Mouse (Mus musculus): Measurements from ENCODE around the gene Rab3c. TPM values are rescaled to one million over a fixed set of nuclear protein-coding genes. Genes with fewer than 3 reads are reported as not detected.

The Rab3c gene
- polyA plus RNA-seq, 1 experiment from 2014 or later = 3.0 TPM

- no peak overlapping the region for H3K4me2 ChIP-seq (replicated peaks; ENCODE audit: low read depth)
- no peaks in the 10 kb centered on the region for H3K27me3 ChIP-seq (replicated peaks; ENCODE audit: control insufficient read depth, insufficient read depth, low read length)
- no peak overlapping the region for H3K9ac ChIP-seq (ENCODE audit: low read depth, low read length)
- no peak for ATAC-seq
- H3K36me3 ChIP-seq (ENCODE audit: control insufficient read depth, insufficient read depth) = no peaks in the 10 kb centered on the region
- WGBS = 59% methylated on average over 6 of the region's 6 CpGs
- no peaks in the 10 kb centered on the region for H3K9me3 ChIP-seq (ENCODE audit: control insufficient read depth)
- H3K4me1 ChIP-seq (replicated peaks; ENCODE audit: control insufficient read depth, insufficient read depth, low read length) = no peaks in the 10 kb centered on the region
- no peak for TF ChIP-seq CTCF (IDR thresholded peaks at IDR 0.05; ENCODE audit: low read depth)
- no peak overlapping the region for H3K4me3 ChIP-seq (ENCODE audit: low read depth, low read length)
- no peak overlapping the region for H3K27ac ChIP-seq (ENCODE audit: low read depth, low read length)
Measured at GRCm38 (mm10) chr13:110175651-110176050, 105.1 kb downstream of the Rab3c start.

DNA sequence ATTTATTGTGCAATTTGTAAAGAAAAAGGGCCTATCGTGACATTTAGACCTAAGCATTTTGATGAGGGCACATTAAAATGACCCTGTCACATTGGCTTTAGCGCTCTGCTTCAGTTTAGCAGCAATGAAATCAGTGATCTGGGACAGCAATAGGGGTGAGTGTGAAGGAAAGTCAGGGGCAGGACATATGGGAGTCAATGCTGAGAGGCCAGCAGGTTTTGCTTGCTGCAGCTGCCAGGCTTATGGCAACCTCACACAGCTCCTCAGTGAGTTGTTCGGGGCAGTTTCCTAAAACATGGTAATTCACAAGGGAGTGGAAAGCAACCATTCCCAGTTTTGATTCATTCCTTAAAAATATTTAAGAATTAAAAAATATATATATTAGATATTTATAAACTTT lies 111.1 kb downstream of the Rab3c start:
- ATAC-seq = no peak
- H3K4me3 ChIP-seq (ENCODE audit: low read depth, low read length) = no peak overlapping the region
- no peak overlapping the region for H3K9ac ChIP-seq (ENCODE audit: low read depth, low read length)
- H3K9me3 ChIP-seq (ENCODE audit: control insufficient read depth) = no peaks in the 10 kb centered on the region
- H3K27ac ChIP-seq (ENCODE audit: low read depth, low read length) = no peak overlapping the region
- no peak overlapping the region for H3K4me2 ChIP-seq (replicated peaks; ENCODE audit: low read depth)
- no peaks in the 10 kb centered on the region for H3K36me3 ChIP-seq (ENCODE audit: control insufficient read depth, insufficient read depth)
- no peaks in the 10 kb centered on the region for H3K4me1 ChIP-seq (replicated peaks; ENCODE audit: control insufficient read depth, insufficient read depth, low read length)
- WGBS = 90% methylated on average over 3 of the region's 3 CpGs
- no peaks in the 10 kb centered on the region for H3K27me3 ChIP-seq (replicated peaks; ENCODE audit: control insufficient read depth, insufficient read depth, low read length)
- TF ChIP-seq CTCF (IDR thresholded peaks at IDR 0.05; ENCODE audit: low read depth) = no peak

- Histone ChIP-seq H3K27ac (ENCODE audit: low read depth, low read length) (no peak overlapping the region), H3K36me3 (ENCODE audit: control insufficient read depth, insufficient read depth) (no peaks in the 10 kb centered on the region), H3K27me3 (replicated peaks; ENCODE audit: control insufficient read depth, insufficient read depth, low read length) (no peaks in the 10 kb centered on the region), H3K9ac (ENCODE audit: low read depth, low read length) (no peak overlapping the region), H3K4me3 (ENCODE audit: low read depth, low read length) (no peak overlapping the region), H3K4me1 (replicated peaks; ENCODE audit: control insufficient read depth, insufficient read depth, low read length) (no peaks in the 10 kb centered on the region), H3K9me3 (ENCODE audit: control insufficient read depth) (no peaks in the 10 kb centered on the region), H3K4me2 (replicated peaks; ENCODE audit: low read depth) (no peak overlapping the region)
- ATAC-seq = no peak
- WGBS = 71% methylated on average over 4 of the region's 4 CpGs
- TF ChIP-seq CTCF (IDR thresholded peaks at IDR 0.05; ENCODE audit: low read depth) = no peak
Measured at GRCm38 (mm10) chr13:110169152-110169551, 111.6 kb downstream of the Rab3c start.

DNA sequence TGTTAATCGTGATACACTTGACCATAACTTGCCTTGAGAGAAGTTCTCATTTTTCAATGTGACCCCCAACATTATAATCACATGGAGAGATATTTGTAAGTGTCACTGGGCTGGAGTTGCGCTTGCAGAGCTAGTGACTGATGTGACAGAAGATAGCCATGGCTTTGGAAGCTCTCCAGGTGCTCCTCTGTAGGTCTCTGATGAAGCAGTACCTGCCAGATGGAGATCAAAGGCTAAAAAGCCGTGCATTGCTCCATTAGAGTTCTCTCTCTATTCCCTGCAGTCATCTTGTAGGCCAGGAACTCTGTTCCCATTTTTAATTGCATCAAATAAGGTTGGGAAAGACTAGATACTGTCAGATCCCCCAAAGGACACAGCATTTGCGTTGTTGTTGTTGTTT lies 112.2 kb downstream of the Rab3c start:
- 81% methylated on average over 4 of the region's 4 CpGs for WGBS
- TF ChIP-seq CTCF (IDR thresholded peaks at IDR 0.05; ENCODE audit: low read depth) = no peak
- Histone ChIP-seq H3K9me3 (ENCODE audit: control insufficient read depth) (no peaks in the 10 kb centered on the region), H3K27ac (ENCODE audit: low read depth, low read length) (no peak overlapping the region), H3K4me1 (replicated peaks; ENCODE audit: control insufficient read depth, insufficient read depth, low read length) (no peaks in the 10 kb centered on the region), H3K27me3 (replicated peaks; ENCODE audit: control insufficient read depth, insufficient read depth, low read length) (no peaks in the 10 kb centered on the region), H3K36me3 (ENCODE audit: control insufficient read depth, insufficient read depth) (no peaks in the 10 kb centered on the region), H3K4me2 (replicated peaks; ENCODE audit: low read depth) (no peak overlapping the region), H3K9ac (ENCODE audit: low read depth, low read length) (no peak overlapping the region), H3K4me3 (ENCODE audit: low read depth, low read length) (no peak overlapping the region)
- ATAC-seq = no peak

GRCm38 (mm10) chr13:110166622-110167330 lies 114.0 kb downstream of the Rab3c start:
- WGBS = 68% methylated on average over 3 of the region's 3 CpGs
- Histone ChIP-seq H3K4me2 (replicated peaks; ENCODE audit: low read depth) (no peak overlapping the region), H3K4me1 (replicated peaks; ENCODE audit: control insufficient read depth, insufficient read depth, low read length) (no peaks in the 10 kb centered on the region), H3K27ac (ENCODE audit: low read depth, low read length) (no peak overlapping the region), H3K9me3 (ENCODE audit: control insufficient read depth) (no peaks in the 10 kb centered on the region), H3K36me3 (ENCODE audit: control insufficient read depth, insufficient read depth) (no peaks in the 10 kb centered on the region), H3K9ac (ENCODE audit: low read depth, low read length) (no peak overlapping the region), H3K27me3 (replicated peaks; ENCODE audit: control insufficient read depth, insufficient read depth, low read length) (no peaks in the 10 kb centered on the region), H3K4me3 (ENCODE audit: low read depth, low read length) (no peak overlapping the region)
- TF ChIP-seq CTCF (IDR thresholded peaks at IDR 0.05; ENCODE audit: low read depth) = no peak
- ATAC-seq = no peak

DNA sequence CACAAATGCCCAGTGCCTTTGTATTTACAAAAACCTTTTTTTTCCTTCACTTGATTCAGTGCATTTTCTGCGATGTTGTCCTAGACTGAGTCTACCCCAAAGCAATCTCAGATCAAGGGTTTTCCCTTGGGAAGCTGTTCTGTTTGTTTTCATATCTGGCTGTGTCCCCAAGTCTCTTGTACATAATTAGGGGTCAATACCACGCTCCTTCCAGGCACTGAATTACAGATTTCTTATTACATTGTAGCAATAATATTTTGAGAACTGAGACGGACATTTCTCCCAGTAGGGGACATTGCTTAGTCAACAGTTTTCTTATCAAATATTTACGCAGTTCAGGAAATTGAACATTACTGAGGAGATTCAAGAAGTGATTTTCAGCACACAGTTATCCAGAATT lies 120.8 kb downstream of the Rab3c start:
- no peak for ATAC-seq
- WGBS = 35% methylated on average over 4 of the region's 4 CpGs
- no peak overlapping the region for H3K4me3 ChIP-seq (ENCODE audit: low read depth, low read length)
- H3K36me3 ChIP-seq (ENCODE audit: control insufficient read depth, insufficient read depth) = no peaks in the 10 kb centered on the region
- no peak overlapping the region for H3K9ac ChIP-seq (ENCODE audit: low read depth, low read length)
- no peaks in the 10 kb centered on the region for H3K9me3 ChIP-seq (ENCODE audit: control insufficient read depth)
- no peak overlapping the region for H3K27ac ChIP-seq (ENCODE audit: low read depth, low read length)
- no peak for TF ChIP-seq CTCF (IDR thresholded peaks at IDR 0.05; ENCODE audit: low read depth)
- H3K4me1 ChIP-seq (replicated peaks; ENCODE audit: control insufficient read depth, insufficient read depth, low read length) = no peaks in the 10 kb centered on the region
- no peaks in the 10 kb centered on the region for H3K27me3 ChIP-seq (replicated peaks; ENCODE audit: control insufficient read depth, insufficient read depth, low read length)
- no peak overlapping the region for H3K4me2 ChIP-seq (replicated peaks; ENCODE audit: low read depth)
